Mouse (Mus musculus) neural tube, embryonic 13.5 days (tissue): ENCODE data around the gene Tex14. TPM values are rescaled to one million over a fixed set of nuclear protein-coding genes. Genes with fewer than 3 reads are reported as not detected.
A peak's percentile ranks its signal among the peaks of the same experiment; 100 is the strongest.

Source experiments
- ATAC-seq: fragments of 200-750 bp; cut with Nextera tagmentation; 2 replicates; pipeline ENCODE4 v1.8.0; 2017; ENCODE audit warnings: low read depth, mild to moderate bottlenecking, moderate TSS enrichment, moderate library complexity
- H3K27ac ChIP-seq: fragments of 300-500 bp; sonication (generic); replicated peaks from 2 replicates; pipeline ENCODE4 v1.5.1; 2015; ENCODE audit warnings: moderate library complexity, mild to moderate bottlenecking, inconsistent platforms
- H3K27me3 ChIP-seq: fragments of 300-500 bp; sonication (generic); 2 replicates; pipeline ENCODE4 v1.6.1; 2015; ENCODE audit warnings: mild to moderate bottlenecking, inconsistent platforms
- H3K36me3 ChIP-seq: fragments of 300-500 bp; sonication (generic); 2 replicates; pipeline ENCODE4 v1.6.1; 2015; ENCODE audit warnings: mild to moderate bottlenecking, inconsistent platforms
- H3K4me1 ChIP-seq: fragments of 300-500 bp; sonication (generic); replicated peaks from 2 replicates; pipeline ENCODE4 v1.6.1; 2015; ENCODE audit warnings: inconsistent platforms
- H3K4me2 ChIP-seq: fragments of 300-500 bp; sonication (generic); 2 replicates; pipeline ENCODE4 v1.6.1; 2015; ENCODE audit warnings: inconsistent platforms, mild to moderate bottlenecking, moderate library complexity
- H3K4me3 ChIP-seq: fragments of 300-500 bp; sonication (generic); 2 replicates; pipeline ENCODE4 v1.5.1; 2015; ENCODE audit warnings: mild to moderate bottlenecking, inconsistent platforms
- H3K9ac ChIP-seq: fragments of 300-500 bp; sonication (generic); 2 replicates; pipeline ENCODE4 v1.6.1; 2015; ENCODE audit warnings: moderate library complexity, mild to moderate bottlenecking, inconsistent platforms
- H3K9me3 ChIP-seq: fragments of 300-500 bp; sonication (generic); 2 replicates; pipeline ENCODE4 v1.6.1; 2016; ENCODE audit warnings: inconsistent platforms
- WGBS: fragments of 180-500 bp; shearing (Covaris S2); methylation state at CpG from one replicate; pipeline ENCODE4 v1.1.7; 2015; 5-methylcytosine and 5-hydroxymethylcytosine counted together
- polyA plus RNA-seq: library from polyadenylated mRNA; unstranded; fragments of >200 nt; fragmentation: Nextera tagmentation; extraction: Ambion mirVana; gene quantifications from 2 replicates; pipeline ENCODE4 v1.2.1, GENCODE M21; 2015

The Tex14 gene
- polyA plus RNA-seq, 1 experiment from 2014 or later: 0.32 TPM

GRCm38 (mm10) chr11:87523967-87524366, 119.1 kb downstream of the Tex14 start:
- no peak overlapping the region for H3K9ac ChIP-seq
- H3K27ac ChIP-seq: no peak overlapping the region
- no peak overlapping the region for H3K4me2 ChIP-seq
- H3K27me3 ChIP-seq: no peaks in the 10 kb centered on the region
- peaks cover 7% of the 10 kb centered on the region; the same call in 1 of the 2 replicates for H3K4me1 ChIP-seq
- no peaks in the 10 kb centered on the region for H3K36me3 ChIP-seq
- no peak for ATAC-seq
- H3K9me3 ChIP-seq: no peaks in the 10 kb centered on the region
- no peak overlapping the region for H3K4me3 ChIP-seq

GRCm38 (mm10) chr11:87524780-87525179, 119.9 kb downstream of the Tex14 start:
- Histone ChIP-seq H3K9ac (no peak overlapping the region), H3K4me3 (no peak overlapping the region), H3K27ac (no peak overlapping the region), H3K36me3 (no peaks in the 10 kb centered on the region), H3K4me2 (no peak overlapping the region), H3K27me3 (no peaks in the 10 kb centered on the region), H3K4me1 (peaks cover 7% of the 10 kb centered on the region; the same call in 1 of the 2 replicates), H3K9me3 (no peaks in the 10 kb centered on the region)
- no peak for ATAC-seq

DNA sequence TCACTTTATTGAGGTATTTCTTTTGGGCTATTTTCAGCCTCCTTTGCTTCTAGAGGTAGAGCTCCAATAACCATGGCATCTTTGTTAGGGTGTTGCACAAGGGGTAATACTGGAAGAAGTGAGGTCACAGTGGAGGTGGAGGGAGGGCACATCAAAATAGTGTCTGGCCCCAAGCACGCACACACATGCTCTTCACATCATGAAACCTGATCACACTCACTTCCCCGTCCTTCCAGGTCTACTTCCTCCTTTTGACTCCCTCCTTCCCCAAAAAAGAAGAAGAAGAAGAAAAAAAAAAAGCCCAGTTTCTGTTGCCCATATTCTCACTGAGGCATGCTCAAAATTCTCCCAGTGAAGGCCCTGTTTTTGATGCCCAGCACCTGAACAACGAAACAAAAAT, 122.5 kb downstream of the Tex14 start:
- no peak for ATAC-seq
- H3K4me2 ChIP-seq: no peak overlapping the region
- H3K36me3 ChIP-seq: no peaks in the 10 kb centered on the region
- WGBS: 85% methylated on average over 3 of the region's 3 CpGs
- peaks cover 7% of the 10 kb centered on the region; the same call in 1 of the 2 replicates for H3K4me1 ChIP-seq
- no peak overlapping the region for H3K4me3 ChIP-seq
- H3K27ac ChIP-seq: no peak overlapping the region
- no peaks in the 10 kb centered on the region for H3K9me3 ChIP-seq
- H3K9ac ChIP-seq: no peak overlapping the region
- no peaks in the 10 kb centered on the region for H3K27me3 ChIP-seq

DNA sequence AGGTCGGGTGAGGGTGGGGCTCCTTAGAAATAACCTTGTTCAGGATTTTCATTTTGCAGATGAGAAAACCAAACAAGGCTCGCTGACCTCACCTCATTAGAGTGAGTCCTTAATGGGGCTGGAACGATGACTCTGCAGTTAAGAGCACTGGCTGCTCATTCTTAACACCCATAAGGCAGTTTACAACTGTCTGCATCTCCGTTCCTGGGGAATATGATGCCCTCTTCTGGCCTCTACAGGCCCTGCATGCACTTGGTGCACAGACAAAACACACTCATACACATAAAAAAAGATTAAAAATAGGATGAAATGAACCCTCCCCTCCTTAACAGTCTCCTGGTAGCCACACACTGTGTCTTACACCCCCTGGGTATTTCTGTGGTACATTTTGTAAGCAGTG, 123.1 kb downstream of the Tex14 start:
- Histone ChIP-seq H3K27ac (no peak overlapping the region), H3K4me3 (no peak overlapping the region), H3K36me3 (no peaks in the 10 kb centered on the region), H3K9ac (no peak overlapping the region), H3K9me3 (no peaks in the 10 kb centered on the region), H3K27me3 (no peaks in the 10 kb centered on the region), H3K4me2 (no peak overlapping the region), H3K4me1 (peaks cover 7% of the 10 kb centered on the region; the same call in 1 of the 2 replicates)
- no peak for ATAC-seq
- WGBS: 49% methylated on average over 4 of the region's 4 CpGs

DNA sequence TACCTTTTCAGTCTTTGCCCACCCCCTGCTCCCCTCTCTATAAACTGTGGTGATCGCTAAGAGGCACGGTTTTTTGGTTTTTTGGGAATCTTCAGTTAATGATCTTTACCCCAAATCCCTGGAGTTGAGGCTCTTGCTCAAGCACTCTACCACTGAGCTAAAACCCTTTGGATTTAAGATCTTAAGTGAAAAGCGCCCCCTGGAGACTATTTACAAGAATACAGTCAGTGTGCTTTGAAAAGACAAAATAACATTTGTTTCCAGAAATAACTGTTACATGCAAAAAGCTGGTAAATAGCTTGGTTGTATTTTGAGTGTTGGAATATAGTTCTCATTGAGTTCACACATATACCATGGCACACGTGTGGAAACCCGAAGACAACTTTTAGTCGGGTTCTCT, 126.8 kb downstream of the Tex14 start:
- no peak overlapping the region for H3K4me2 ChIP-seq
- no peak overlapping the region for H3K9ac ChIP-seq
- H3K36me3 ChIP-seq: no peaks in the 10 kb centered on the region
- H3K4me1 ChIP-seq: no peaks in the 10 kb centered on the region
- no peaks in the 10 kb centered on the region for H3K27me3 ChIP-seq
- no peak overlapping the region for H3K27ac ChIP-seq
- ATAC-seq: no peak
- WGBS: 54% methylated on average over 6 of the region's 6 CpGs
- H3K4me3 ChIP-seq: no peak overlapping the region
- no peaks in the 10 kb centered on the region for H3K9me3 ChIP-seq

DNA sequence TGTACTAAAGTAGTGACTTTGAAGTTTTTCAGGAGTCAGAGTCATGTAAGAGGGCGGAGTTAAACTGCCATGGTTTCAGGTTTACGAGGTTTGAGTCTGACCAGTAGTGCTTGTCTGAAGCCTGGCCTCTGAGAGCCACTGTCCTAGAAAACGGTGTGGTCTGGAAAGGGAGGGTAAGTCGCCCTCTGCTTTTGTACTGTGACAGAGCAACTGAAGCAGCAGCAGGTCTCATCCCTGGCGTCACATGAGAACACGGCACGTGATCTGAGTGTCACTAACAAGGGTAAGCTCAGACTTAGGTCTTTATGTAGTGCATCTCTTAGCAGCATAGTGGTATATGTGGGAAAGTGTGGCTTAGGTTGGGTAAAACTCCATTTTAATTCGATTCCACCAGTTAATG, 137.4 kb downstream of the Tex14 start:
- H3K4me1 ChIP-seq: no peaks in the 10 kb centered on the region
- H3K9ac ChIP-seq: no peak overlapping the region
- H3K27ac ChIP-seq: no peak overlapping the region
- no peak overlapping the region for H3K4me2 ChIP-seq
- no peaks in the 10 kb centered on the region for H3K36me3 ChIP-seq
- no peaks in the 10 kb centered on the region for H3K27me3 ChIP-seq
- no peak overlapping the region for H3K4me3 ChIP-seq
- no peak for ATAC-seq
- H3K9me3 ChIP-seq: no peaks in the 10 kb centered on the region
- 38% methylated on average over 8 of the region's 8 CpGs for WGBS

DNA sequence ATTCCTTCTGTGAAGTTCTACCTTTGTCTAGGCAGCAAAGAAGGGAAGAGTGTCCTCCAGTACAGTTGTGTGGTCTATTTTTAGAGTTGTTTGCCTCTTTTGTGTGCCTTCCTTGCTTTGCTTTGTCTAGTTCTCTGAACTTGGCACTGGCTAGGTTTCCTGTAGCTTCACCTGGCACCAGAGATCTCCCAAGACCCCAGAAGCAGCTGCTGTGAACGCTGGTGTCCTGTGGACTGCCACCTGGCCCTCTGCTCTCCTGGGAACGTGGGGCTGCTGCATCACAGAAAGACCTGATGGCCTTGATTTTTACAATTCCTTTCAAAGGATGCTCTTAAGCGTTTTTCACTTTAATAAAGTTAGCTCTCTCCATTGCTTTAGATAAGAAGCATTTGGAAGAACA, 138.0 kb downstream of the Tex14 start:
- WGBS: 53% methylated on average over 3 of the region's 3 CpGs
- Histone ChIP-seq H3K9ac (no peak overlapping the region), H3K27me3 (no peaks in the 10 kb centered on the region), H3K9me3 (no peaks in the 10 kb centered on the region), H3K27ac (no peak overlapping the region), H3K4me3 (no peak overlapping the region), H3K4me2 (no peak overlapping the region), H3K36me3 (no peaks in the 10 kb centered on the region), H3K4me1 (no peaks in the 10 kb centered on the region)
- no peak for ATAC-seq

DNA sequence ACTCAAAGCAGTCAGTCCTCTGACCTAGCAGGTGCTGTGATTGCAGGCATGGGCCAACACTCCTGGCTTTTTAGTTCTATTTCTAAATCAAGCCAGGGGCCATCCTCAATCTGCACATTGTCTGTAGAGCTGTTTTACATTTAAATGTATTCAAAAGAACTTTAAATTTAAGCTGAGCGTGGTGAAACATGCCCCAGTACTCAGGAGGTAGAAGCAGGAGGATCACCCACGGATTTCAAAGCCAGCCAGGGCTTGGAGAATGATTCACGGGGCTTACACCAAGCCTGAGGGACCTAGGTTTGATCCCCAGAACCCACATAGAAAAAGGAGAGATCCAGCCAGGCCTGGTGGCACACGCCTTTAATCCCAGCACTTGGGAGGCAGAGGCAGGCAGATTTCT, 148.5 kb downstream of the Tex14 start:
- H3K4me1 ChIP-seq: peaks cover 9% of the 10 kb centered on the region
- no peak overlapping the region for H3K9ac ChIP-seq
- no peaks in the 10 kb centered on the region for H3K27me3 ChIP-seq
- no peaks in the 10 kb centered on the region for H3K36me3 ChIP-seq
- H3K9me3 ChIP-seq: no peaks in the 10 kb centered on the region
- WGBS: 73% methylated on average over 4 of the region's 4 CpGs
- ATAC-seq: no peak
- no peak overlapping the region for H3K27ac ChIP-seq
- H3K4me3 ChIP-seq: no peak overlapping the region
- no peak overlapping the region for H3K4me2 ChIP-seq

DNA sequence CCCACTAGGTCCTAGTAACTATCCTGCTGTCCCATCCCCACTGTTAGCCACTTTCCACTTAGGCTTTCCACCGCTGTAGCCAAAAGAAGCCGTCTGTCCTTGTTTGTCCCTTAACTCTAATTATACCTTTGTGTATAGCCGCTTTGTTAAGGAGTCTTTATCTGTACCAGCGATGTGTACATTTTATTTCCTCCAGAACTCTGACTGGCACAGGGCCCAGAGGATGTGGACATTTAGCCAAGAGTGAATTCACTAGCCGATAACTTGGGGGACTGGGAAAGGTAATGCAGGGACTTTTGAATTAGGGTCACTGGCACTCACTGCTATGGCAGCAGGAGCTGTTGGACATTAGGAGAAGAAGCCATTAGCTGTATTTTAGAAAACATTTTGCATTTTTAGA, 149.5 kb downstream of the Tex14 start:
- WGBS: 48% methylated on average over 5 of the region's 5 CpGs

DNA sequence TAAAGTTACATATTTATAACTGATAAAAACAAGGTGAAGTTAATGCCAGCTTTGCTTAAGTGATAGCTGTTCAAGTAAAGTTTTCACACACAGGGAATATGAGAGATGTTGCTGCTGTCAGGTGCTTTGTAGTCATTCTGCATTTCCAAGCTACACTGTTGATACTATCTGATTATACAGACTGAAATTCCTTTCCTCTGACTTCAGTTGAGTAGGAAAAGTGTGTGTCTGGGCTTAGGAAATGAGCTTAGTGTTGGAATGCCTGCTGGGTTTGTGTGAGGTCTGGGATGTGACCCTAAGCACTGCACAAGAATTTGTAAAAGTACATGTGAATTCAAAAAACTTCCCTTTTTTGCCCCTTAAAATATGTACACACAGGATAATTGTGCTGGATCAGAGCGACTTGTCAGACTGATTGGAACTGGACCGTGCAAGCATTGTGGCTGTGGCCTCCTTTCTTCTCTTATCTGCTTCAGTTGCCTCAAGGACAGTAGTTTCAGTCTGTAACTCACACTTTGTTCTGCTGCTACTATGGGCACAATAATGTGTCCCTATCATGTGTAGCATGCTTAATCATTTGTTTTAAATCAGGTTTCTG, 150.3 kb downstream of the Tex14 start:
- ATAC-seq: no peak
- Histone ChIP-seq H3K27ac (no peak overlapping the region), H3K4me3 (no peak overlapping the region)

More for the DNA sequence above, 149.5 kb downstream of the Tex14 start:
- Histone ChIP-seq H3K27ac (0 out of 2 replicates have a peak overlapping the region, but pooled peaks have one; percentile 23), H3K9ac (no peak overlapping the region), H3K9me3 (0 out of 2 replicates have a peak, but pooled peaks cover 3% of the 10 kb centered on the region), H3K36me3 (no peaks in the 10 kb centered on the region), H3K4me1 (peaks cover 9% of the 10 kb centered on the region), H3K4me3 (no peak overlapping the region), H3K4me2 (no peak overlapping the region), H3K27me3 (no peaks in the 10 kb centered on the region)
- no peak for ATAC-seq

DNA sequence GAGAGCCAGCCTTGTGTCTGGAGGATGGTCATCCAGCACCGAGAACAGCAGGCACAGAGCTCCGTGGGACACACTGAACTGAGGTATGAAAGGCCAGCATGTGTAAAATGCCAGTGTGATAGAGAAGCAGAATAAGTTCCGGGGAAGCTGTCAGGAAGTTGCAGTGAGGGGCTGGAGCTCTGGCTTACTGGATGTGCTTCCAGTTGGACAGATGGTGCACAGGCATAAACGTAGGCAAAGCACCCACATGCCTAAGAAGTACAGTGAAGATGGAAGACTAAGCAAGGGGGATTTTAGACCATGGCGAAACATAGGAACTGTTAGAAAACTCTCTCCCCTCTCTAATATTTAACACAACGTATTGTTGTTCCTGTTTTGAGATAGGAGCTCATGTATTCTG, 156.3 kb downstream of the Tex14 start:
- H3K9me3 ChIP-seq: 0 out of 2 replicates have a peak, but pooled peaks cover 3% of the 10 kb centered on the region
- H3K4me1 ChIP-seq: no peaks in the 10 kb centered on the region
- no peak overlapping the region for H3K9ac ChIP-seq
- ATAC-seq: no peak
- H3K4me2 ChIP-seq: no peak overlapping the region
- no peak overlapping the region for H3K4me3 ChIP-seq
- no peaks in the 10 kb centered on the region for H3K36me3 ChIP-seq
- no peak overlapping the region for H3K27ac ChIP-seq
- WGBS: 81% methylated on average over 6 of the region's 6 CpGs
- no peaks in the 10 kb centered on the region for H3K27me3 ChIP-seq

More for the DNA sequence above, 150.3 kb downstream of the Tex14 start:
- WGBS: 61% methylated on average over 2 of the region's 2 CpGs
- Histone ChIP-seq H3K4me1 (peaks cover 9% of the 10 kb centered on the region), H3K9me3 (0 out of 2 replicates have a peak, but pooled peaks cover 3% of the 10 kb centered on the region), H3K9ac (no peak overlapping the region), H3K36me3 (no peaks in the 10 kb centered on the region), H3K27me3 (no peaks in the 10 kb centered on the region), H3K4me2 (no peak overlapping the region)

- no peak within 1 kb of the TSS for H3K4me2 ChIP-seq
- no peaks in the 10 kb centered on the region for H3K36me3 ChIP-seq
- H3K27ac ChIP-seq: no peak within 1 kb of the TSS
- H3K9ac ChIP-seq: no peak within 1 kb of the TSS
- no peak for ATAC-seq
- no peaks in the 10 kb centered on the region for H3K9me3 ChIP-seq
- no peaks in the 10 kb centered on the region for H3K27me3 ChIP-seq
- no peaks in the 10 kb centered on the region for H3K4me1 ChIP-seq
- WGBS: 73% methylated on average over 3 of the region's 3 CpGs
- H3K4me3 ChIP-seq: no peak within 1 kb of the TSS
Observed at GRCm38 (mm10) chr11:87566501-87566900, 161.6 kb downstream of the Tex14 start, which contains the start of gene Gm11492. Gene Gm11492 (plus strand): TSS chr11:87566653.
